Mouse (Mus musculus) cerebral cortex, adult 2 months (tissue): ENCODE measurements around the gene Kif5a.

ENCODE experiments used
- WGBS: fragments of 180-500 bp; shearing (Covaris S2); methylation state at CpG from one replicate; pipeline ENCODE4 v1.1.7; 2018; 5-methylcytosine and 5-hydroxymethylcytosine counted together

Kif5a gene

DNA sequence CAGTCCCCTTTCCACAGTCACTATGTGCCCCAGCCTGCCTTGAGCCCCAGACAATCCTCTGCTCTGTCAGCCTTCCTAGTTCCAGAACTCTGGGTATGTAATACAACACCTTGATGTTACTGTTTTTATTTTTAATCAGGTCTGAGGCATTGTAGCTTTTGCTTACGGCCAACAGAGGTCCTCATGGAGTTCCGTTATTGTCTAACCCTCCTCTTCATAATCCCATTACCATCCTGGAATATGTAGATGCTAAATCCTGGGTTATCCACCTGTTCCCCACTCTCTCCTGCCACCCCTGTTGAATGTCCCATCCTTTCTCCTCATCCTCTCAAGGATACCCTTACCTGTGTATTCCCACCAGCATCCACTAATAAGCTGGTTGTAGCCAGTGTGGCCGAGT is 86.9 kb downstream of the Kif5a start:
- 37% methylated on average over 3 of the region's 3 CpGs for WGBS
